Mouse (Mus musculus) urinary bladder, adult 18-20 months (tissue): Measurements from ENCODE around the gene Gtpbp3.

Source experiments
- DNase-seq, 2 experiments: peaks; one replicate each; pipeline ENCODE4 v3.0.0; 2022; ENCODE audit warnings: low spot score in 2 of 2, mixed read lengths in 2 of 2

Gtpbp3 gene

DNA sequence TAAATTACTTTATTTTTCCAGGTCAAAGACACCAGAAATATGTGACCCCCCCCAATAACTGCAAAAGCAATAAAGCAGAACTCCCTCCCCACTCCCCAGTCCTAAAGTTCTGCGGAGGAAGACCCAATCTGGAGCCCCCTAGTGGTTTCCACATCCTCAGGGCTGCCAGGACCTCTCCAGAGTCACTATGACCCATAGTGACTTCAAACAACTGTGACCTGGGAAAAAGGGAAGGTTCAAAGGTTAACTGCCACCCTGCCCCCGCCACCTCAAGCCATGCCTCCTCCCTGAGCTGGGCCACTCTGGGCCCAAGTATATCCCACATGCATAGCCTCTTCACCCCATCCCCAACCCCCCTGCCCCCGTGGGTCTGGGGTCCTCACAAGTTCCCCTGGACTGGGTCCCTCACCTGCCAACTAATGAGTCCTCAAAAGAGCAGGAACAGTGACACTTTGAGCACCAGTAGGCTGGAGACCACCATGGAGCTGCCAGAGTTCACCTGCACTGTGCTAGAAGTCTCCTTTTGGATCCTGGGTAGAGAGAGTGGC, 46.4 kb downstream of the Gtpbp3 start:
- no peak for DNase-seq

DNA sequence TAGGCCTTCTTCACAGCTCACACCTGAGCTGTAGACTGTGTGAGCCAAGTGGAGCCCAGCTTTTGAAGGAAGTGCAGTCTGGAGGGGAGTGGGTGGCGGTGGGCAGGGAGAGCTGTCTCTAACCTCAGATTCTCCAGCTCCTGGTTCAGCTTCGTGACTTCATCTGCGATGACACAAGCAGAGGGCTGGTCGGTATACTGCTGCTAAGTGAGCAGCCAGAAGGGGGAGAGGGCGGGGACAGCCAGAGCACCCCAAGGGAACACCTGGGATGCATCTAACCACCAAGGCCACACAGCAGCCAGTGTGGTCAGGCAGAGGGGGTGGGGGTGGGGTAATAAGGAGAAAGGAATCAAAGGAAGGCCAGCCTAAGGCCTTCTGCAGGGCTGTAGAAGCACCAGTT, 47.8 kb downstream of the Gtpbp3 start:
- no peak for DNase-seq

DNA sequence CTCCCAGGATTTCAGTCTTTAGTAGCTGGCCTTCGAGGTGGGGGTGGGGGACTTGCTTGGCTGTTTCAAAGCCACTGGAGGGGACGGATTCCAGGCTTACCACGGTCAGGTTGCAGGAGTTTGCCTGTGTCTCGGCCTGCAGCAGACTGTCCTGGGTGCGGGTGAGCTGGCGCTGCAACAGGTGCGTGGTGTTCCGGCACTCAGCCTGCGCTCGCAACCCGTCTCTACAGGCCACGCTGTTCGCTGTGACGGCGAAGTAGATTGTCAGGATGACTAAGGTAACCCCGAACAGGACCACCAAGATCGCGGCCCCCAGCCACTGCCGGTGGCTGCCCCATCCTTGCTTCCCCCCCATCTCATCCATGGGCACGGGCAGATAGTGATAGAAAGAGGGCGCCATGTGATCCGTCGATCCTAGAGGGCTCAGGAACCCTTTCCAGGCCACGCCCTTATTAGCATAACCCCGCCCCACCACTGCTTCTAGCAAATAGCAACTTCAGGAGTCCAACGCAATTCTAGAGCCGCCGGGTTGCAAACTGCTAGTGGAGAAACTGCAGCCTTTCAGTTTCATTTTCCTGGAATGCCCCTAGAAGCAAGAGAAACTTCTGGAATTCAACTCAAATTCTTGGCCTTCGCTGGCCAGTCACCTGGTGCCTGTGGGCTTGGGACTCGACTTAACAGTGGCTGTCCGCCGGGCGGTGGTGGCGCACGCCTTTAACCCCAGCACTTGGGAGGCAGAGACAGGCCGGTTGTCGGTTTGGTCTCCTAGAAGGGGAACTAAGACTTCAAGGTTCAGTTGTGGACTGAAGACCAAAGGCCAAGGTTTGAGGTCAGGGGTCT, 49.3 kb downstream of the Gtpbp3 start, which contains the start of gene Bst2:
Gene Bst2, minus strand, starts transcription at position 429 of the 840 bp plus-strand sequence.
- peak; percentile 84 to 85 for DNase-seq

DNA sequence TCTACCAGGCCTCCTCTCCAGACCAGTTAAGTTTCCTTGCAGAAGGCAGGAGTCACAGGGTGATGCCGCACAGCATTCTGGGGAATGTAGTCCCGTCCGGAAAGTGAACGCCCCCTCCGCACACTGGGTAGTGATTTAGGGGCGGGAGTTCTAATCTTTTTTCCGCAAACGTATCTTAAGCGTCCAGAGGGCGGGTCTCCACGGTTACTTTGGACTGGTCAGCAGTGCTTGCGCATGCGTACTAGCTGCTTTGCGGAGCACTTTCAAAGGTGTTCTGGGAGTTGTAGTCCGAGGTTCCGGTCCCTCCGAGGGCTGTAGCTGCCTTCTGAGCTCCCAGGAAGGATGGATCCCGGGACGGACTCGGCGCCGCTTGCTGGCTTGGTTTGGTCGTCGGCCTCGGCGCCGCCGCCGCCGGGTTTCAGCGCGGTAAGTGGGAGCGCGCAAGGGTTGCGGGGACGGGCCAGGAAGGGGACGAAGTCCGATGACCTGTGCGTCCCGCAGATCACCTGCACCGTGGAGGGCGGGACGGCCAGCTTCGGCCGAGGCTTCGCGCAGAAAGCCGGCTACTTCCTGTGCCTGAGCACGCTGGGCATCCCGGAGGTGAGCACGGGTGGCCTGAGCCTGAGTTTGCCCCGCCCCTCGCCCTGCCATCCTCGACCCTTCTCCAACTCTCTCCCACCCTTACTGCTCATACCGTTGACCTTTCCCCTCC, 54.9 kb downstream of the Gtpbp3 start, which contains the start of gene Mvb12a:
Gene Mvb12a, plus strand, starts transcription at position 291 of the 712 bp plus-strand sequence.
- DNase-seq, result peak; percentile 90 to 96

DNA sequence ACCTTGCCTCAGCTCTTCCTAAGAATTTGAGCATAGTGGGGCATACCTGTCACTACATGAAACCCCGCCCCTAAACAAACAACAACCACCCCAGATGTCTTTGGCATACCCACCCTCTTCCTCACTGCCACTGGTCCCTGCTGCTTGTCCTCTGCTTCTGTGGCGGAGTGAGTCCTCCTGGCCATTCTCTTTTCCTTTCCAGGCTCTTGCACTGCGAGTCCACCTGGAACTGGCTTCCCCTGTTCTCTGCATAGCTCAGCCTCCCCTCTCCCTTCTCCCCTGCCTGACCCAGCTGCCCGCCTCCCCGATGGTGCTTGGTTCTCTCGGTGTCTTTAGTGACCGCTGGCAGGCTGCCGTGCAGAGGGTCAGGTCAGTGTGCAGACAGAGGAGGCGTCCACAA, 55.9 kb downstream of the Gtpbp3 start:
- DNase-seq, result no peak

DNA sequence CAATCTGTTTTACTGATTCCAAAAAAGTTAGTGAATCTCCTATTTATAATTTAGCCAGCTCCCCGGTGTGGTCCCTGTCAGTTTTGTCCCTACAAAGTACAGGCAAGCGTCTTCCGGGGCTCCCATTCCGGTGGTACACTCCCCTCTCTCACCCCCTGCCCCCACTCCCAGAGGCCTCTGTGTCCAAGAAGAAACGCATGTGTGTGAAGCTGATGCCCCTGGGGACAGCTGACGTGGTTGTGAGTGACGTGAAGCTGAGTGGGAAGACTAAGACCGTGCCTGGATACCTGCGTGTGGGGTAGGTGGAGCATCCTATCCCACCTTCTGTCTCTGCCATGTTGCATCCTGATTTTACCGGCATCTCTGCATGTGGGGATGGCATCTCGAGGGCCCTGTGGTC, 57.1 kb downstream of the Gtpbp3 start:
- no peak for DNase-seq

DNA sequence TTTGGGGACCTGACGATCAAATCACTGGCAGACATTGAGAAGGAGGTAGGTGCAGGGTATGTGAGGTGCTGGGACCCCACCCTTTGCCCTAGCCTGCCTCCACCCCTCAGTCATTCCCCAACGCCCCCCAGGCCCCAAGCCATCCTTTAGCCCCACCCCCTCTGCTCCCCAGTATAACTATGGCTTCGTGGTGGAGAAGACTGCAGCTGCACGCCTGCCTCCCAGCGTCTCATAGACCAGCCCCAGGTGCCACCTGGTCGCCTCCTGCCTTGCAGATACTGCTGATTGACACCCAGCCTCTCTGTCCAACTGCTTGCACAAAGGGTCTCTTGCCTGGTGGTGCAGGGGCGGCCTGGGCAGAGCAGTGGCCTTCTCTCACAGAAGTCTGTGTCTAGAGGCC, 59.7 kb downstream of the Gtpbp3 start:
- no peak for DNase-seq
